ENCODE assay signal across 8 mouse cellular contexts in the genomic region with DNA sequence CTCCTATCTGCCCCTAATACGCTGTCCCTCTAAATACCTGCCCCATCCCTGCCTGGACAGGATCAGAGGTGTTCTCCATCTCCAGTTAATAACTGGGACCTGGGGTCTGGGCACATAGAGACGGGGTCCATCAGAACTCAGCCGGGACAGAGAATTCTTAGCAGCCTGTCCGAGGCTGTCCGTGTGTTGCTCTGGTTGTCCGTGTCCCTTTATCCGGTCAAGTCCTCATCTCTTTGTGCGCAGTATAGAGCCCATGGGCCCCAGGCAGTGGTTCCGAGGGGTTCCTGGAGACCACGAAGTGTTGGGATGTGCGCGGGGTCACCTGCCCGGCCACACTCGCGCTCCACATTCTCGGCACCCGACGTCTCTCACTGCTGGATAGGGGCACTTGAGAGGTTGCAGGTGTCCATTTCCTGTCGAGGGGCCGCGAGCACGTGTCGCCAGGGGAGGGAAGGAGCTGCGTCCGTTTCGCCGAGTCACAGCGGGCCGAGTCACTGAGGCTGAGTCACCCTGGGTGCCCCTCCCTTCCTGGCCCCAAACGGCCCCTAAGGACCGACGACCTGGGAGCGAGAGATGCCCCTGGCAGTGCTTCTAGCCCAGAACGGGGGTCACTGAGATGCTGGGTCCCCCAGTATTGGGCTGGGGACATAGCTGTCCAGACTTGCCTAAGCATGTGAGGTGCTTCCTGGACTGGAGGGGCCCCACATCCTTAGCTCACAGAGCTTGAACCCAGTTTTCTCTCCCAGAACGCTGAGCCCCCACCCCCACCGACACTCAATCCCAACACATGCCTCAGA. TPM values are rescaled to one million over a fixed set of nuclear protein-coding genes. Genes with fewer than 3 reads are reported as not detected.
A peak's percentile ranks its signal among the peaks of the same experiment; 100 is the strongest.
DNase-seq lines count a peak whose midpoint lies in the region; ATAC-seq and TF ChIP-seq lines count a peak whose summit lies in the region.
"Had no signal": no experiment of that assay in that cellular context is flagged by ENCODE, and none has a peak within 500 bp of the region (broad histone marks: within the 10 kb centered on the region; RNA-seq: fewer than 3 reads in every experiment).

No protein-coding gene starts in this region.

- no peak for TF ChIP-seq CTCF in hindbrain, postnatal 0 days (IDR thresholded peaks at IDR 0.05; ENCODE audit: low read depth)

- peaks cover 50% of the 10 kb centered on the region for H3K27me3 ChIP-seq in embryonic facial prominence, embryonic 12.5 days
- H3K27me3 ChIP-seq in hindbrain, postnatal 0 days (ENCODE audit: insufficient read depth, low read length): peaks cover 29% of the 10 kb centered on the region
- H3K27me3 ChIP-seq in midbrain, embryonic 15.5 days (replicated peaks): peaks cover 59% of the 10 kb centered on the region

- peak overlapping the region; percentile 53 for H3K9ac ChIP-seq in embryonic facial prominence, embryonic 12.5 days
- H3K9ac ChIP-seq in hindbrain, postnatal 0 days (replicated peaks; ENCODE audit: low read length): peak overlapping the region; percentile 35; the same call in 1 of the 2 replicates
- no peak overlapping the region for H3K9ac ChIP-seq in midbrain, embryonic 15.5 days

- H3K27ac ChIP-seq in embryonic facial prominence, embryonic 12.5 days: no peak overlapping the region
- H3K27ac ChIP-seq in hindbrain, postnatal 0 days: no peak overlapping the region
- H3K27ac ChIP-seq in midbrain, embryonic 15.5 days: no peak overlapping the region

- H3K4me2 ChIP-seq in embryonic facial prominence, embryonic 12.5 days (replicated peaks): peak overlapping the region; percentile 99
- peak overlapping the region; percentile 97 for H3K4me2 ChIP-seq in hindbrain, postnatal 0 days (ENCODE audit: low read depth, low read length)
- peak overlapping the region; percentile 95 for H3K4me2 ChIP-seq in midbrain, embryonic 15.5 days

- peaks cover 23% of the 10 kb centered on the region; the same call in 1 of the 2 replicates for H3K4me1 ChIP-seq in embryonic facial prominence, embryonic 12.5 days
- H3K4me1 ChIP-seq in hindbrain, postnatal 0 days (ENCODE audit: insufficient read depth, low read length): peaks cover 4% of the 10 kb centered on the region
- peaks cover 18% of the 10 kb centered on the region for H3K4me1 ChIP-seq in midbrain, embryonic 15.5 days

- 8% methylated on average over 36 of the region's 36 CpGs for WGBS in embryonic facial prominence, embryonic 12.5 days
- 10% methylated on average over 34 of the region's 36 CpGs for WGBS in hindbrain, postnatal 0 days
- WGBS in midbrain, embryonic 15.5 days: 7% methylated on average over 36 of the region's 36 CpGs

- DNase-seq in thymus, postnatal 0 days (ENCODE audit: low spot score): peak; percentile 52
- no peak for DNase-seq in thymus, postnatal 36 days
- no peak for DNase-seq in hindbrain, postnatal 0 days (ENCODE audit: low spot score)
- no peak for DNase-seq in yolk sac, embryonic 10.5 days (ENCODE audit: low spot score)
- DNase-seq in ovary, postnatal 36 days (ENCODE audit: low spot score): no peak

- no peaks in the 10 kb centered on the region for H3K9me3 ChIP-seq in embryonic facial prominence, embryonic 12.5 days
- H3K9me3 ChIP-seq in hindbrain, postnatal 0 days (ENCODE audit: low read length): no peaks in the 10 kb centered on the region
- no peaks in the 10 kb centered on the region for H3K9me3 ChIP-seq in midbrain, embryonic 15.5 days

- no peaks in the 10 kb centered on the region for H3K36me3 ChIP-seq in embryonic facial prominence, embryonic 12.5 days
- H3K36me3 ChIP-seq in hindbrain, postnatal 0 days (ENCODE audit: insufficient read depth, low read length): no peaks in the 10 kb centered on the region
- no peaks in the 10 kb centered on the region for H3K36me3 ChIP-seq in midbrain, embryonic 15.5 days (replicated peaks)

- ATAC-seq in embryonic facial prominence, embryonic 12.5 days (ENCODE audit: insufficient number of reproducible peaks, insufficient read depth, low FRiP score, low TSS enrichment): no peak
- peak; percentile 24; the same call in 1 of the 2 replicates for ATAC-seq in hindbrain, postnatal 0 days
- no peak; the same call in none of the 2 replicates for ATAC-seq in midbrain, embryonic 15.5 days (replicated peaks)

- peak overlapping the region; percentile 55 for H3K4me3 ChIP-seq in embryonic facial prominence, embryonic 12.5 days
- H3K4me3 ChIP-seq in hindbrain, postnatal 0 days (ENCODE audit: low read length): peak overlapping the region; percentile 57
- H3K4me3 ChIP-seq in midbrain, embryonic 15.5 days: peak overlapping the region; percentile 60

RNA-seq across cellular contexts. Expression of a gene that starts 1.2 kb away (rescaled TPM):
- polyA plus RNA-seq in thymus, postnatal 0 days (2015; fragmentation: Nextera tagmentation; extraction: Ambion mirVana): 0.47 TPM in 1 of 2 replicates, not detected in the other
- polyA plus RNA-seq in embryonic facial prominence, embryonic 12.5 days (2016; fragmentation: Nextera tagmentation; extraction: Ambion mirVana): not detected in 2 replicates
- not detected in 2 replicates for total RNA-seq in hindbrain, postnatal 0 days (2014; rRNA removed)
- not detected in 2 replicates for polyA plus RNA-seq in hindbrain, postnatal 0 days (2015; fragmentation: Nextera tagmentation; extraction: Ambion mirVana)
- polyA plus RNA-seq in midbrain, embryonic 15.5 days (2015; fragmentation: Nextera tagmentation; extraction: Ambion mirVana): 0.40 TPM in 1 of 2 replicates, not detected in the other
- total RNA-seq: heart, postnatal 14 days had no signal

RNA-seq across cellular contexts. Expression of a gene that starts 9.1 kb away (rescaled TPM):
- polyA plus RNA-seq in thymus, postnatal 0 days (2015; fragmentation: Nextera tagmentation; extraction: Ambion mirVana): 7.3 and 8.2 TPM in 2 replicates
- 10.8 and 11.0 TPM in 2 replicates for polyA plus RNA-seq in embryonic facial prominence, embryonic 12.5 days (2016; fragmentation: Nextera tagmentation; extraction: Ambion mirVana)
- total RNA-seq in hindbrain, postnatal 0 days (2014; rRNA removed): 17.4 and 18.5 TPM in 2 replicates
- 16.0 and 16.1 TPM in 2 replicates for polyA plus RNA-seq in hindbrain, postnatal 0 days (2015; fragmentation: Nextera tagmentation; extraction: Ambion mirVana)
- polyA plus RNA-seq in midbrain, embryonic 15.5 days (2015; fragmentation: Nextera tagmentation; extraction: Ambion mirVana): 11.7 and 13.2 TPM in 2 replicates

RNA-seq across cellular contexts. Expression of a gene that starts 11.9 kb away (rescaled TPM):
- polyA plus RNA-seq in thymus, postnatal 0 days (2015; fragmentation: Nextera tagmentation; extraction: Ambion mirVana): 104 and 112 TPM in 2 replicates
- polyA plus RNA-seq in embryonic facial prominence, embryonic 12.5 days (2016; fragmentation: Nextera tagmentation; extraction: Ambion mirVana): 146 and 150 TPM in 2 replicates
- total RNA-seq in hindbrain, postnatal 0 days (2014; rRNA removed): 76.1 and 103 TPM in 2 replicates
- polyA plus RNA-seq in hindbrain, postnatal 0 days (2015; fragmentation: Nextera tagmentation; extraction: Ambion mirVana): 172 and 179 TPM in 2 replicates
- 180 and 185 TPM in 2 replicates for polyA plus RNA-seq in midbrain, embryonic 15.5 days (2015; fragmentation: Nextera tagmentation; extraction: Ambion mirVana)

RNA-seq across cellular contexts. Expression of a gene that starts 19.8 kb away (rescaled TPM):
- polyA plus RNA-seq in thymus, postnatal 0 days (2015; fragmentation: Nextera tagmentation; extraction: Ambion mirVana): 42.8 and 43.0 TPM in 2 replicates
- polyA plus RNA-seq in embryonic facial prominence, embryonic 12.5 days (2016; fragmentation: Nextera tagmentation; extraction: Ambion mirVana): 1.9 and 2.1 TPM in 2 replicates
- total RNA-seq in hindbrain, postnatal 0 days (2014; rRNA removed): 1.2 and 4.5 TPM in 2 replicates
- 1.6 and 2.0 TPM in 2 replicates for polyA plus RNA-seq in hindbrain, postnatal 0 days (2015; fragmentation: Nextera tagmentation; extraction: Ambion mirVana)
- 5.4 and 6.5 TPM in 2 replicates for polyA plus RNA-seq in midbrain, embryonic 15.5 days (2015; fragmentation: Nextera tagmentation; extraction: Ambion mirVana)

RNA-seq across cellular contexts. Expression of a gene that starts 23.6 kb away (rescaled TPM):
- 51.5 and 54.4 TPM in 2 replicates for polyA plus RNA-seq in thymus, postnatal 0 days (2015; fragmentation: Nextera tagmentation; extraction: Ambion mirVana)
- 67.2 and 67.9 TPM in 2 replicates for polyA plus RNA-seq in embryonic facial prominence, embryonic 12.5 days (2016; fragmentation: Nextera tagmentation; extraction: Ambion mirVana)
- 85.1 and 100 TPM in 2 replicates for total RNA-seq in hindbrain, postnatal 0 days (2014; rRNA removed)
- 81.8 and 82.8 TPM in 2 replicates for polyA plus RNA-seq in hindbrain, postnatal 0 days (2015; fragmentation: Nextera tagmentation; extraction: Ambion mirVana)
- polyA plus RNA-seq in midbrain, embryonic 15.5 days (2015; fragmentation: Nextera tagmentation; extraction: Ambion mirVana): 71.5 and 74.9 TPM in 2 replicates
